Mouse (Mus musculus): Measurements from ENCODE around the gene Flvcr2.
A peak's percentile ranks its signal among the peaks of the same experiment; 100 is the strongest.

Gene Flvcr2

DNA sequence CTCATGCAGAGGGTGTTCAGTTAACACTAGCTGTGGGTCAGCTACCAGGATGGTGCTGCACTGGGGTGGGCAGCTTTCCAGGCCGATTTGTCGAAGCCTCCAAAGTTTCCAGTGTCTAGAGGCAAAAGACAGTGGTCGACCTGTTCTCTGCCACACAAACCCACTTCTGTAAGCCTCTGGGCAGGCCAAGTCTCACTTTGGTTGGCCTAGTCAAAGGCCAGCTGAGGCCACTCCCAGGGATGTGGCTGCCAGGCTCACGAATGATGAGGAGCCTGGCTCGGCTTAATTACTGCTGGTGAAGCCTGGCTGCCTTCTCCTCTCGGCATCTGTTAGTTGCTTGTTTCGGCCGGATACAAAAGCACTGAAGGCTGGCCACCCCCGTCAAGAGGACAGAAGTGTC lies 53.7 kb downstream of the Flvcr2 start:
- DNase-seq, result peak; percentile 13

DNA sequence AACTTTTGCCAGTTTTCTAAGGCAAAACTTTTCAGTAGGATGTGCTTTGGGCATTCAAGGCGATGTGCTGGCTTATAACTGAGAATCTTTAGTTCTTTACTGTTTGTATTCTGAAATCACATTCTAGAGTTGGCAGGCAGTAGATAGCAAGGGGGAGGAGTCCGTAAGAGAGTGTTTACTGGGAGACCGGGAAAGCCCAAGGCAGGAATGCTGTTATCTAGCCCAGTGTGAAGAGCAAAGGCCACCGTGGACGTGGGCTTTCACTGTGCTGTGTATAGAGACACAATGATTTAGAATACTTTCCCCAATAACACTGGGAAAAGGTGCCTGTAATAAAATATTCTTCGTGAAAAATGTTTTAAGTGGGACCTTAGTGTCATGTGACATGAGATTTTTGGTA lies 63.4 kb downstream of the Flvcr2 start:
- DNase-seq, result no peak

GRCm38 (mm10) chr12:85810959-85811358 lies 64.6 kb downstream of the Flvcr2 start:
- no peak for DNase-seq

GRCm38 (mm10) chr12:85811676-85812075 lies 65.3 kb downstream of the Flvcr2 start:
- DNase-seq, result no peak

DNA sequence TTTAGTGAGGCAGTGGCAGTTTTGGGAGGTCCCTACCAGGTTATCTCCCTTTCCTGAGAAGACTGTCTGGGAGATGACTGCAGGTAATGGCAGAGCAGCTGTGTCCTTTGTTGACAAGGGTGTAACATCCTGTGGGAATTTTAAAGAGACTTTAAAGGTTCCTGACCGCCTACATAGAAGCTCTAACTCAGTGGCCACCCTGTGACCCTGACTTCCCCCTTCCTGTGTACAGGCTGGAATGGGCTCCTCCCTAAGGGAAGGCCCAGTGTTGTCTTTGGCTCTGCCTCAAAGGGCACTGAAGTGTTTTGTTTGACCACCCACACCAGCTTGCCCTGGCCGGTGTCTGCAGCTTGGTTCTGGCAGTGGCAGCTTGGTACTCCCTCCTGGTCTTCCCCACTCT lies 67.3 kb downstream of the Flvcr2 start:
- peak; percentile 5 for DNase-seq

DNA sequence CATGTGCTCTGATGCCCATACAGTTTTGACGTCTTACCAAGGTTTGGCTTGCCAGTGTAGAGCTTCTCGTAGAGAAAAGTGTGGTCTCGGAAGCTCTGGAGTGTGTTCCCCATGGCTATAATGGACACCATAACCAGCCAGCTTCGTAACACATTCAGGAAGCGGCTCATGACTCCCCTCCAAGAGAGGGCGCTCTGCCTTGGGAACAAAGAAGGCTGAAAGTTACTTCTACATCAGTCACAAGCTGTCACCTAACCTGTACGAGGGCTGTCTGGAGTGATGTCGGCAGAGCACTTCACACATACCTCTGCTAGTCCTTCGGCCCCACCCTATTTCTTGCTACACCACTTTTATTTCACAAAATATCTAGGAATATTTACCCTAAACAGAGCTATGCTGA lies 75.7 kb downstream of the Flvcr2 start:
- peak; percentile 20 for DNase-seq

GRCm38 (mm10) chr12:85824438-85825264 lies 78.3 kb downstream of the Flvcr2 start, which contains the start of the genes Erg28 and Ttll5:
TSS of gene Erg28 (minus strand) at chr12:85824550.
TSS of gene Ttll5 (plus strand) at chr12:85824659.
- DNase-seq, result peak; percentile 95

GRCm38 (mm10) chr12:85825361-85825760 lies 79.0 kb downstream of the Flvcr2 start:
- no peak for DNase-seq

GRCm38 (mm10) chr12:85825822-85826221 lies 79.5 kb downstream of the Flvcr2 start:
- no peak for DNase-seq

DNA sequence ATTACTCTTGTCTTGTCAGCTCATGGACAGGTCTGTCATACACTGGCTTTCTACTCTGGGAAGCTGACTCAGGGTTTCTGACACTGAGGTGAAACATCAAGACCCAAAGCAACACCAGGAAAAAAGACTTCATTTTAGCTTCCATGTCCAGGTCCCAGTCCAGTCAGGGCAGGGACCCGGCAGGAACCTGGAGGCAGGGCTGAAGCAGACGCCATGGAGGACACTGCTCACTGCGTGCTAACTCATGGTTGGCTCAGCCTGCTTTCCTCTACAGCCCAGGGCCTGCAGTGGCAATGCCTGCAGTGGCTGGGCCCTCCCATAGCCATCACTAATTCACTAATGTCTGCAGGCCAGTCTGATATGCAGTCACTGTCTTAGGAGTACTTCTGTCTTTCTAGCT lies 82.5 kb downstream of the Flvcr2 start:
- DNase-seq, result no peak

DNA sequence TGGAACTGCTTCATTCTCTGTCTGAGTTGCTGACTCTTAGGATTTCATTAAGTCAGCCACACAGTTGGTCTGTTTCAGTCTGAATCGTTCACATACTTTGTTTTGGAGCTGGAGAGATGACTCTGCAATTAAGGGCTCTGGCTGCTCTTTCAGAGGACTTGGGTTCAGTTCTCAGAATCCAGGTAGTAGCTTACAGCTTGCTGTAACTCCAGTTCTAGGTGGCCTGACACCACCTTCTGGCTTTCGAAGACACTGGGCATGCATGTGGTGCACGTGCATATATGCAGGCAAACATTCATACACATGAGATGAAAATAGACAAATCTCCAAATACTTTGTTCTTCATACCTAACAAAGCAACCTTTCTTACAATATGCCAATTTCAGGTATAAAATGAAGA lies 83.5 kb downstream of the Flvcr2 start:
- no peak for DNase-seq

DNA sequence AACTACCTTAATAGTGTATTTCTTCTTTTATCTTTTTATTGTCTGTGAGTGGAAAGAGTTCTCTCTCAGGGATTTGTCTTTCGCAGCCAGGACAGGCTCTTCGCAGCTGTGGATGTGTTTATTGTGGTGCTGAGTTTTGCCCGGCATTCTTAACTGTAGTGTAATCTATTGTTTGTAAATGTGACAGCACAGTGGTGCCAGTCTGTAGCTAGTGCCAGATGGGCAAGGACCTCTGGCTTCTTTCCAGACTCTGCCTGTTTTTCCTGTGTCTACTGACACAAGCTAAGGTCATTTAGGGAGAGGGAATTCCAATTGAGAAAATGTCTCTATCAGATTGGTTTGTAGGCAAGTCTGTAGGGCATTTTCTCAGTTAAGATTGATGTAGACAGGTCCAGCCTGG lies 84.4 kb downstream of the Flvcr2 start:
- no peak for DNase-seq

GRCm38 (mm10) chr12:85834543-85834942 lies 88.2 kb downstream of the Flvcr2 start:
- DNase-seq, result no peak

- DNase-seq, result no peak
These were observed 91.4 kb downstream of the Flvcr2 start for GRCm38 (mm10) chr12:85837765-85838164.

- DNase-seq, result no peak
These were observed 93.1 kb downstream of the Flvcr2 start for GRCm38 (mm10) chr12:85839371-85840000.

GRCm38 (mm10) chr12:85848164-85848958 lies 102.0 kb downstream of the Flvcr2 start:
- DNase-seq, result peak; percentile 32

DNA sequence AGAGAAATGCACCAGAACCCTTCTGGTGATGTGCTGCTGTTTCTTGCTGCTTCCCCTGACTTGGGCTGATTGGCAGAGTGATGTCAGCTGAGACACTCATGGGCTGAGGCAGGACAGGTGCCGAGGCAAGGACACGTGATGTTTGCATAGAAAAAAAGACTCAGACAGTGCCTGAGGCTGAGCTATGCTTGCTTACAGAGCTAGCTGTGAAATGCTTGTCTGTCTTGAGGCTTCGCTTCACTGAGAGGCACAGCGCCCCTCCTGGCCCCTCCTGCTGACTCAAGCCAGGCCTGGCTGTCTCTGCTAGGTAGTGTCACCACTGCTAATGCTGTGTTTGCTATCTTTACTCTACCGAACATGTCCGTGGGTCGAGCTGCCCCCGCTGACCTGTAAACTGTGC lies 104.3 kb downstream of the Flvcr2 start:
- no peak for DNase-seq

DNA sequence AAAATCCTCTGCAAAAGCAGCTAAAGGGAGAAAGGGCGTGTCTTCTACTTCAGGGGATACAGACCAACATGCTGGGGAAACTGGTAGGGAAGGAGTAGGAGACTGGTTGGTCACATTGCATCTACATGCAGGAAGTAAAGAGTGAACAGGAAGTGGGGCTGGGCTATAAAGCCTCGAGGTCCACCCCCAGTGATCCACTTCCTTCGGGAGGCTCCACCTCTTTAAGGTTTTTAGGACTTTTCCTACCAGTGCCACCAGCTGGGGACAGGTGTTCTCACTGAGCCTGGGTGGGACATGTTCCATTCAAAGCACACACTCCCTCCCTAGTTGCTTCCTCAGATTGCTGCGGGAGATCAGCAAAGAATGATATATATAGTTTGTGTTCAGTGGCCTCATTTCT lies 107.5 kb downstream of the Flvcr2 start:
- DNase-seq, result no peak

DNA sequence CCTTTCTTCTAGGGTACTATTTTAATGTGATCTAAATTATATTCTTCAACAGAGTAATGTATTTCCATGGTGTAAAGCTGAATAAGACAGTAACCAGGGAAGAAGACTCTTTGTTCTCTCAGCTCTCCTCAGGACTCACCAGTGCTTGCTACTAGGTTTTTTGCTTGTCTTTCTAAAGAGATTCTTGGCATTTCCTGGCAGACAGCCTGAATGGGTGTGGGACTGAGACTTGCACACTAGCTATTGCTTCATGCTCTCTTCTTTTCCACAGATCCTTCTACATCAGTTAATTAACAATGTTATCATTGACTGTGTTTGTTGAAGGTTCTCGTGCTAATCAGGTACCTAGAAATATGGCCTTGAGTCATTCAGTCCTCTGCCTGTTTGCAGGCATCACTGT lies 107.9 kb downstream of the Flvcr2 start:
- DNase-seq, result no peak

DNA sequence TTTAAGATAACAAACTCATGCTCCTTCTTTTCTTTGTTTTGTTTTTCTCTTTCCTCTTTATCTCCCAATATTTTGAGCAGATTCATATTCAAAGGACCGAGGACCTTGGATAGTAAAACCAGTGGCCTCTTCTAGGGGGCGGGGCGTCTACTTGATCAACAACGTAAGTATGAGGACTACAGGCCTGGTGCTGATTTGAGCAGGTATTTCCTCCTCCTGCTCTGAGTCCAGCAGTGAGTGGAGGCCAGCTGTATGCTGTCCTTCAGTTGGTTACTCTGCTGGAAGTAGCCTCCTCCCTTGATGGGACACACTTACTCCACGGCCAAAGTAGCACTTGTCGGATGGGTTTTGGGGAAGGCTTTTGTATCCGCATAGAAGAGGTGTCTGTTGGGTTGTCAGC lies 111.0 kb downstream of the Flvcr2 start:
- no peak for DNase-seq

- DNase-seq, result no peak
These were observed 112.8 kb downstream of the Flvcr2 start for GRCm38 (mm10) chr12:85859111-85859510.

DNA sequence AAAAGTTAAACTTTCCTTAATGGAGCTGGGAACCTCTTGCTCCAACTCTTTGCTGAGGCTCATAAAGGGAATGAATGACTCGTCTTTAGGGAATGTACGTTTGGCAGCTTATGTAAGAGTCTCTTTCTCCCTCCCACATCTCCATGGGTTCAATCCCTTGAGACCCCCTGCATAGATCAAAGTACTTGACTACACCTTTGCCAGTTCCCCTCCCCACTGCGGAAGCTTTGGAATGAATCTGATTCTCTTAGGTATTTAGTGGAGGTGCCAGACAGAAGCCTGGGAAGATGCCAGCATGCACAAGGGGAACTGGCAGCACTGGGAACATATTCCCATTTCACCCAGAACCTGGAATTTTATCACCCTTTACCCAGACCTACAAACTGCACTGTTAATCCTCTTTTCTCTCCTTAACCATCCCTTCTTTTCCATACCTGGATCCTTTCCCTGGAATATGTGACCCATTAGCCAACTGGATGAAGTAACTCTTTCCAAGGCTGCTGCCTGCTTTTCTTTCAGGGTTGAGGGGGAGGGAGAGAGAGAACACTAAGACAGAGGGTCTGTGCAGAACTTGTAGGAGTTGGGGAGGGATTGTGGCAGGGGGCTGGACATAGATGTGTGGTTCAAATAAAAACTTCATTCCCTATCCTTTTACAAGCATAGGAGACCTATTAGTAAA lies 113.3 kb downstream of the Flvcr2 start:
- DNase-seq, result no peak

DNA sequence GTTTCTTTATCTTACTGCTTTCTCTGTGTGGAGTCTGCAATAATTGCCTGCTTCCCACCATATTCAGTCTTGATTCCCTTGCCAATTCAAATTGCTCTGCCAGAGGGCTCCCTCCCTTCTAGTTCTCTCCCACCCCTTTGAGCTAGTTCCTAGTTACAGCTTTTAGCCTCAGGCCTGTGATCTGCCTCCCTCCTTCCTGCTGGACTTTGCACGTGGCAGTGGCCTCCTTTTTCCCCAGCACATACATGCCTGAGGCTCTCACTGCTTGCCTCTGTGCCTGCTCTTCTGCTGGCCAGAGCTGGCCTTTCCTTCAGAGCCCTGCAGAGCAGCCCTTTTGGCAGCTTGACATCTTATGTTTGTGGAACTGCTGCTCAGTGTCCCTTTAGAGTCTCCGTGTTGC lies 116.2 kb downstream of the Flvcr2 start:
- DNase-seq, result no peak

Data from embryo, embryonic 11 days (tissue).